Mouse (Mus musculus) lung, postnatal 4 days (tissue): ENCODE data around the gene Fam57b.
"Not testable (repeated sequence)": the region's sequence is repeated elsewhere in the genome, so short reads cannot be mapped to it uniquely, and the experiment has no call there.

Experiments
- DNase-seq, 2 experiments: peaks; one replicate each; pipeline ENCODE4 v3.0.0; 2021

Fam57b gene

GRCm38 (mm10) chr7:126779101-126779500 is 18.4 kb upstream of the Fam57b start:
- not testable (repeated sequence) for DNase-seq

- DNase-seq: peak; percentile 92
Observed at GRCm38 (mm10) chr7:126779983-126780970, 17.2 kb upstream of the Fam57b start.

GRCm38 (mm10) chr7:126780971-126781635 is 16.4 kb upstream of the Fam57b start, which contains the start of gene Tbx6:
Gene Tbx6, plus strand, starts transcription at chr7:126781483.
- DNase-seq: peak in 1 of 2 experiments; percentile 60

GRCm38 (mm10) chr7:126781661-126782370 is 15.7 kb upstream of the Fam57b start:
- DNase-seq: no peak

- DNase-seq: no peak
Observed at GRCm38 (mm10) chr7:126782693-126783092, 14.8 kb upstream of the Fam57b start.

GRCm38 (mm10) chr7:126784469-126784868 is 13.0 kb upstream of the Fam57b start:
- peak in 1 of 2 experiments; percentile 23 for DNase-seq

- no peak for DNase-seq
Observed at GRCm38 (mm10) chr7:126785056-126785455, 12.4 kb upstream of the Fam57b start.

- no peak for DNase-seq
Observed at GRCm38 (mm10) chr7:126786142-126786541, 11.3 kb upstream of the Fam57b start.

GRCm38 (mm10) chr7:126789141-126789540 is 8.3 kb upstream of the Fam57b start:
- no peak for DNase-seq

- peak; percentile 98 to 99 for DNase-seq
Observed at GRCm38 (mm10) chr7:126791851-126792720, 5.4 kb upstream of the Fam57b start, which contains the start of gene Ppp4c. Gene Ppp4c, minus strand, starts transcription at chr7:126792496.

- no peak for DNase-seq
Observed at GRCm38 (mm10) chr7:126792721-126793443, 4.6 kb upstream of the Fam57b start.

GRCm38 (mm10) chr7:126793456-126794270 is 3.8 kb upstream of the Fam57b start:
- DNase-seq: no peak

GRCm38 (mm10) chr7:126794271-126794605 is 3.2 kb upstream of the Fam57b start:
- DNase-seq: no peak

- no peak for DNase-seq
Observed at GRCm38 (mm10) chr7:126795387-126796317, 1.8 kb upstream of the Fam57b start.

GRCm38 (mm10) chr7:126796350-126796932 is 1.0 kb upstream of the Fam57b start:
- no peak for DNase-seq

- no peak for DNase-seq
Observed at GRCm38 (mm10) chr7:126798127-126799049, 920 bp downstream of the Fam57b start.

- DNase-seq: peak; percentile 98 to 99
Observed at GRCm38 (mm10) chr7:126799050-126799467, 1.6 kb downstream of the Fam57b start.
